Mouse (Mus musculus): ENCODE data around the gene Retn. TPM values are rescaled to one million over a fixed set of nuclear protein-coding genes. Genes with fewer than 3 reads are reported as not detected.

The Retn gene
- polyA plus RNA-seq, 1 experiment from 2014 or later, result 0.58 TPM

- ATAC-seq (replicated peaks; ENCODE audit: low FRiP score, low read depth) (no peak), DNase-seq (ENCODE audit: low spot score) (no peak)
- Histone ChIP-seq H3K36me3 (ENCODE audit: insufficient read depth, low read length) (no peaks in the 10 kb centered on the region), H3K4me2 (ENCODE audit: low read length) (no peak overlapping the region), H3K4me3 (replicated peaks; ENCODE audit: low read depth, low read length) (no peak overlapping the region), H3K27me3 (ENCODE audit: insufficient read depth, low read length) (no peaks in the 10 kb centered on the region), H3K4me1 (replicated peaks; ENCODE audit: insufficient read depth, low read length) (no peaks in the 10 kb centered on the region), H3K9ac (ENCODE audit: low read depth, low read length) (no peak overlapping the region), H3K27ac (no peak overlapping the region), H3K9me3 (replicated peaks; ENCODE audit: low read length) (no peaks in the 10 kb centered on the region)
- WGBS, result 70% methylated on average over 11 of the region's 11 CpGs
- TF ChIP-seq CTCF (IDR thresholded peaks at IDR 0.05; ENCODE audit: low read depth), result no peak
Measured at GRCm38 (mm10) chr8:3654726-3655508, 653 bp upstream of the Retn start.

GRCm38 (mm10) chr8:3656725-3657381, 1.3 kb downstream of the Retn start:
- Histone ChIP-seq H3K36me3 (ENCODE audit: insufficient read depth, low read length) (no peaks in the 10 kb centered on the region), H3K4me2 (ENCODE audit: low read length) (no peak overlapping the region), H3K27ac (no peak overlapping the region), H3K4me1 (replicated peaks; ENCODE audit: insufficient read depth, low read length) (no peaks in the 10 kb centered on the region), H3K4me3 (replicated peaks; ENCODE audit: low read depth, low read length) (no peak overlapping the region), H3K9me3 (replicated peaks; ENCODE audit: low read length) (no peaks in the 10 kb centered on the region), H3K27me3 (ENCODE audit: insufficient read depth, low read length) (no peaks in the 10 kb centered on the region), H3K9ac (ENCODE audit: low read depth, low read length) (no peak overlapping the region)
- TF ChIP-seq CTCF (IDR thresholded peaks at IDR 0.05; ENCODE audit: low read depth), result no peak
- 9% methylated on average over 7 of the region's 7 CpGs for WGBS
- no peak; the same call in 1 of the 2 replicates for ATAC-seq (replicated peaks; ENCODE audit: low FRiP score, low read depth)
- no peak for DNase-seq (ENCODE audit: low spot score)

- Histone ChIP-seq H3K9me3 (replicated peaks; ENCODE audit: low read length) (no peaks in the 10 kb centered on the region), H3K4me3 (replicated peaks; ENCODE audit: low read depth, low read length) (no peak overlapping the region), H3K9ac (ENCODE audit: low read depth, low read length) (no peak overlapping the region), H3K27me3 (ENCODE audit: insufficient read depth, low read length) (no peaks in the 10 kb centered on the region), H3K4me2 (ENCODE audit: low read length) (no peak overlapping the region), H3K36me3 (ENCODE audit: insufficient read depth, low read length) (no peaks in the 10 kb centered on the region), H3K4me1 (replicated peaks; ENCODE audit: insufficient read depth, low read length) (no peaks in the 10 kb centered on the region), H3K27ac (no peak overlapping the region)
- 75% methylated on average over 8 of the region's 8 CpGs for WGBS
- DNase-seq (ENCODE audit: low spot score) (no peak), ATAC-seq (replicated peaks; ENCODE audit: low FRiP score, low read depth) (no peak)
- TF ChIP-seq CTCF (IDR thresholded peaks at IDR 0.05; ENCODE audit: low read depth), result no peak
Measured at GRCm38 (mm10) chr8:3660889-3661288, 5.3 kb downstream of the Retn start.

GRCm38 (mm10) chr8:3664405-3664804, 8.8 kb downstream of the Retn start:
- Histone ChIP-seq H3K4me2 (ENCODE audit: low read length) (no peak overlapping the region), H3K4me1 (replicated peaks; ENCODE audit: insufficient read depth, low read length) (no peaks in the 10 kb centered on the region), H3K27me3 (ENCODE audit: insufficient read depth, low read length) (no peaks in the 10 kb centered on the region), H3K27ac (no peak overlapping the region), H3K9me3 (replicated peaks; ENCODE audit: low read length) (no peaks in the 10 kb centered on the region), H3K9ac (ENCODE audit: low read depth, low read length) (no peak overlapping the region), H3K4me3 (replicated peaks; ENCODE audit: low read depth, low read length) (no peak overlapping the region), H3K36me3 (ENCODE audit: insufficient read depth, low read length) (no peaks in the 10 kb centered on the region)
- WGBS, result 64% methylated on average over 5 of the region's 5 CpGs
- no peak for DNase-seq (ENCODE audit: low spot score)
- ATAC-seq (replicated peaks; ENCODE audit: low FRiP score, low read depth), result no peak
- TF ChIP-seq CTCF (IDR thresholded peaks at IDR 0.05; ENCODE audit: low read depth), result no peak

- Histone ChIP-seq H3K9me3 (replicated peaks; ENCODE audit: low read length) (no peaks in the 10 kb centered on the region), H3K27me3 (ENCODE audit: insufficient read depth, low read length) (no peaks in the 10 kb centered on the region), H3K36me3 (ENCODE audit: insufficient read depth, low read length) (no peaks in the 10 kb centered on the region), H3K27ac (no peak within 1 kb of the TSS), H3K9ac (ENCODE audit: low read depth, low read length) (no peak within 1 kb of the TSS), H3K4me2 (ENCODE audit: low read length) (no peak within 1 kb of the TSS), H3K4me3 (replicated peaks; ENCODE audit: low read depth, low read length) (no peak within 1 kb of the TSS), H3K4me1 (replicated peaks; ENCODE audit: insufficient read depth, low read length) (no peaks in the 10 kb centered on the region)
- no peak for DNase-seq (ENCODE audit: low spot score)
- no peak for TF ChIP-seq CTCF (IDR thresholded peaks at IDR 0.05; ENCODE audit: low read depth)
- 61% methylated on average over 6 of the region's 6 CpGs for WGBS
- no peak for ATAC-seq (replicated peaks; ENCODE audit: low FRiP score, low read depth)
Measured at GRCm38 (mm10) chr8:3665507-3665906, 9.9 kb downstream of the Retn start, which contains the start of gene Mcemp1. Gene Mcemp1, plus strand, starts transcription at chr8:3665754.

GRCm38 (mm10) chr8:3670388-3670787, 14.8 kb downstream of the Retn start:
- Histone ChIP-seq H3K27me3 (ENCODE audit: insufficient read depth, low read length) (no peaks in the 10 kb centered on the region), H3K9ac (ENCODE audit: low read depth, low read length) (no peak overlapping the region), H3K4me1 (replicated peaks; ENCODE audit: insufficient read depth, low read length) (no peaks in the 10 kb centered on the region), H3K36me3 (ENCODE audit: insufficient read depth, low read length) (no peaks in the 10 kb centered on the region), H3K4me2 (ENCODE audit: low read length) (no peak overlapping the region), H3K27ac (no peak overlapping the region), H3K9me3 (replicated peaks; ENCODE audit: low read length) (no peaks in the 10 kb centered on the region), H3K4me3 (replicated peaks; ENCODE audit: low read depth, low read length) (no peak overlapping the region)
- WGBS, result 80% methylated on average over 2 of the region's 2 CpGs
- TF ChIP-seq CTCF (IDR thresholded peaks at IDR 0.05; ENCODE audit: low read depth), result no peak
- ATAC-seq (replicated peaks; ENCODE audit: low FRiP score, low read depth) (no peak), DNase-seq (ENCODE audit: low spot score) (no peak)
